Mouse (Mus musculus) kidney, adult 9 months (tissue): ENCODE results near the gene Olfr902.
"Not testable (repeated sequence)": the region's sequence is repeated elsewhere in the genome, so short reads cannot be mapped to it uniquely, and the experiment has no call there.

ENCODE experiments used
- DNase-seq: peaks from one replicate; pipeline ENCODE4 v3.0.0; 2022

Olfr902 gene

GRCm38 (mm10) chr9:38447352-38447751 is at the start of gene Olfr902:
Gene Olfr902, plus strand, starts transcription at chr9:38447652.
- no peak for DNase-seq

GRCm38 (mm10) chr9:38401398-38401797 is 46.1 kb upstream of the Olfr902 start, which contains the start of gene Olfr147:
Gene Olfr147, plus strand, starts transcription at chr9:38401698.
- DNase-seq, result no peak

- not testable (repeated sequence) for DNase-seq
Observed at GRCm38 (mm10) chr9:38407502-38407901, 40.0 kb upstream of the Olfr902 start.

- not testable (repeated sequence) for DNase-seq
Observed at GRCm38 (mm10) chr9:38413502-38413901, 34.0 kb upstream of the Olfr902 start.

GRCm38 (mm10) chr9:38423801-38424200 is 23.7 kb upstream of the Olfr902 start:
- no peak for DNase-seq

- no peak for DNase-seq
Observed at GRCm38 (mm10) chr9:38427026-38427425, 20.4 kb upstream of the Olfr902 start.

- no peak for DNase-seq
Observed at GRCm38 (mm10) chr9:38429155-38429554, 18.3 kb upstream of the Olfr902 start, which contains the start of gene Olfr901. Gene Olfr901, plus strand, starts transcription at chr9:38429455.

- DNase-seq, result no peak
Observed at GRCm38 (mm10) chr9:38462844-38463243, 15.4 kb downstream of the Olfr902 start, which contains the start of gene Olfr904. Gene Olfr904, plus strand, starts transcription at chr9:38463144.

GRCm38 (mm10) chr9:38470807-38471206 is 23.4 kb downstream of the Olfr902 start, which contains the start of gene Olfr905:
Gene Olfr905, plus strand, starts transcription at chr9:38471107.
- DNase-seq, result no peak

GRCm38 (mm10) chr9:38486785-38487184 is 39.3 kb downstream of the Olfr902 start, which contains the start of gene Olfr906:
Gene Olfr906, plus strand, starts transcription at chr9:38487085.
- DNase-seq, result no peak

GRCm38 (mm10) chr9:38495501-38495900 is 48.0 kb downstream of the Olfr902 start, which contains the start of gene Olfr907:
Gene Olfr907, plus strand, starts transcription at chr9:38495801.
- no peak for DNase-seq
